Mouse (Mus musculus): ENCODE measurements around the gene Uggt1.

Gene Uggt1

GRCm38 (mm10) chr1:36133041-36133440 lies 111.5 kb downstream of the Uggt1 start:
- in situ Hi-C loops (cut with MboI; ENCODE audit: low pct_unique_long_range_greater_than_20kb in 1 of 2, low sequenced_read_pairs in 2 of 2, unreplicated experiment in 1 of 2) = loop anchor here in 1 of 2 experiments (10.0 to 25.0 kb wide), 2 partner anchors 288 to 396 kb away; no protein-coding TSS in a partner anchor

DNA sequence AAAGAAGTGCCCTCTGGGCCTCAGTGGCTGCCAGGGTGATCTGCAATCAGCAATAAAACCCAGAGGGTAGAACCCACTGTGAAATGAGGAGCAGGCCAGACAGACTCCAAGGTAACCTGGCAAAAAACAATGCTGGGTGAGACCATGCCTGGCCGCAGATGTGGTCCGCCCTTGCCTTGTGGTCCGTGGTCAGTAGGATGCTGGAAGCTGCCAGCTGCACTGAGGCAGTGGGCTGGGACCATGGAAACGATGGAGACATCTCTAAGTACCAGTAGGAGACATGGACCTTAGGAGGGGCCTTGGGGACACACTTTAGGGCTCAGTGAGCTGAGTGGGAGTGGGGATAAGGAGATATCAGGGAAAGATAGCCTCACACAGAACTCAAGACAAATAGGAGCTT lies 112.3 kb downstream of the Uggt1 start:
- in situ Hi-C loops (cut with MboI; ENCODE audit: low pct_unique_long_range_greater_than_20kb in 1 of 2, low sequenced_read_pairs in 2 of 2, unreplicated experiment in 1 of 2) = loop anchor here in 1 of 2 experiments (10.0 to 25.0 kb wide), 2 partner anchors 287 to 395 kb away; no protein-coding TSS in a partner anchor

GRCm38 (mm10) chr1:36131766-36132165 lies 112.8 kb downstream of the Uggt1 start:
- in situ Hi-C loops (cut with MboI; ENCODE audit: low pct_unique_long_range_greater_than_20kb in 1 of 2, low sequenced_read_pairs in 2 of 2, unreplicated experiment in 1 of 2) = loop anchor here in 1 of 2 experiments (10.0 to 25.0 kb wide), 2 partner anchors 287 to 394 kb away; no protein-coding TSS in a partner anchor

DNA sequence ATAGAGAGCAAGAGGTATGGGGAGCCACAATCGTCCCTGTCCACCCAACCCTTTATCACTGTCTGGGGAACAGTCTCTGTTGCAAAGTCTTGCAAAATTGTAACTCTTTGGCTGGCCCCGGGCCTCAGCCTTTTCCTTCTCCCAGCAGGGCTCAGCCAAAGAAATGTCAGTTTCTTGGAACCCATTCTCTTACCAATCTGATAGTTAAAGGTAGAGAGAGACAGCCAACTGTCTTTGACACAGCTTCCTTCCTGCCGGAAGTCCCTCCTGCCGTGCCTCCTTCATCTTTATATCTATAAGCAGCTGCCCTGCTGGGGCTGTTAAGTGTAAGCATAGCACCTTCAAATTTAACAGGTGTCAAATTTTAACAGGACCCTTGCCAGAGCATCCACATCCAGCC lies 113.4 kb downstream of the Uggt1 start:
- in situ Hi-C loops (cut with MboI; ENCODE audit: low pct_unique_long_range_greater_than_20kb in 1 of 2, low sequenced_read_pairs in 2 of 2, unreplicated experiment in 1 of 2) = loop anchor here in 1 of 2 experiments (10.0 to 25.0 kb wide), 2 partner anchors 286 to 394 kb away; no protein-coding TSS in a partner anchor

DNA sequence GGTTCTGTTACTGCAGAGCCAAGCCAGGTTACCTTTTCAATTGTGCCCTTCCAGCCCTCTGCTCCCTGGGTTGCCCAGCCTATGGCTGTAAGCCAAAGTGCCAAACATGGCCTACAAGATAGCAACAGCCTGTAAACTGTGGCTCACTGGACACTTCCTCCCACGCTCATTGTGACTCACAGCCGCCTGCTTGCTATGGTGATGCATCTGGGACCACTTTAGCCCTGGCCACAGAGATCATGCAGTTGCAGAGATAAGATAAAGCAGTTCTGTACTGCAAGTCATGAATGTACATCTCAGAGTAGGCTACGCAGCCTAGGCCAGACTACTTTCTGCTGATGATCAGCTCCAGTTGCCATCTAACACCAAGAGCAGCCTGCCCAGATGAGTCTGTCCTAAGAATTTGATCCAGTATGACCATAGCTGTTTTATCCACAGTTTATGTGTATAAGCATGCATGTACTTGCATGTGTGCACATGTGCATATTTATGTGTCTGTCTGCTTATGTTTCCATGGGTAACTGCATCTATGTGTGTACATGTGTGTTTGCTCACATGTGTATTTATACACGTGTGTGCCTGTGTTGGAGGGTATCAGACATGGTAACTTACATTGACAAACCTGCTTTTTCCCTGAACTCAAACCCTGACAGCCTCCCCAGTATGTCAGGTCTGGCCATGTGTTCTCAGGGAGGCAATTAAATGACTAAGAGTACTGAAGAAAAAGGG lies 114.0 kb downstream of the Uggt1 start:
- in situ Hi-C loops (cut with MboI; ENCODE audit: low pct_unique_long_range_greater_than_20kb in 1 of 2, low sequenced_read_pairs in 2 of 2, unreplicated experiment in 1 of 2) = loop anchor here in 1 of 2 experiments (10.0 to 25.0 kb wide), 2 partner anchors 286 to 393 kb away; no protein-coding TSS in a partner anchor

DNA sequence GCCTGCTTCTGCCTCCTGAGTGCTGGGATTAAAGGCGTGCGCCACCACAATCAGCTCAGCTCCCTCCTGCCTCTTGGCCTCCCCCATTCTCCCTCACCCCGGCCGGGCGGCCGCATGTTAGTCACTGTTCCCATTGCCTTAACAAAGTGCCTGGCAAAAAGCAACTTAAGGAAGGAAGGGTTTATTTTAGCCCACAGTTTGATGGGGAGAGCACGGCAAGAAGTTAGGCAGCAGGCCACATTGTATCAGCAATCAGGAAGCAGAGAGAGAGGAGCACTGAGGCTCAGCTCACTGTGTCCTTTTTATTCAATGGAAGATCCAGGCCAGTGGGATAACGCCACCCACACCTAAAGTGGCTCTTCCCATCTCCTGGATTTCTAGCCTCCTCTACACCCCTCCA lies 114.6 kb downstream of the Uggt1 start:
- in situ Hi-C loops (cut with MboI; ENCODE audit: low pct_unique_long_range_greater_than_20kb in 1 of 2, low sequenced_read_pairs in 2 of 2, unreplicated experiment in 1 of 2) = loop anchor here in 1 of 2 experiments (10.0 to 25.0 kb wide), 2 partner anchors 285 to 393 kb away; no protein-coding TSS in a partner anchor

GRCm38 (mm10) chr1:36129126-36129525 lies 115.4 kb downstream of the Uggt1 start:
- in situ Hi-C loops (cut with MboI; ENCODE audit: low pct_unique_long_range_greater_than_20kb in 1 of 2, low sequenced_read_pairs in 2 of 2, unreplicated experiment in 1 of 2) = loop anchor here in 1 of 2 experiments (25.0 kb wide), 1 partner anchor 392 kb away; no protein-coding TSS in a partner anchor

- in situ Hi-C loops (cut with MboI; ENCODE audit: low pct_unique_long_range_greater_than_20kb in 1 of 2, low sequenced_read_pairs in 2 of 2, unreplicated experiment in 1 of 2) = loop anchor here in 1 of 2 experiments (25.0 kb wide), 1 partner anchor 388 kb away; no protein-coding TSS in a partner anchor
Measured at GRCm38 (mm10) chr1:36125076-36125475, 119.4 kb downstream of the Uggt1 start.

DNA sequence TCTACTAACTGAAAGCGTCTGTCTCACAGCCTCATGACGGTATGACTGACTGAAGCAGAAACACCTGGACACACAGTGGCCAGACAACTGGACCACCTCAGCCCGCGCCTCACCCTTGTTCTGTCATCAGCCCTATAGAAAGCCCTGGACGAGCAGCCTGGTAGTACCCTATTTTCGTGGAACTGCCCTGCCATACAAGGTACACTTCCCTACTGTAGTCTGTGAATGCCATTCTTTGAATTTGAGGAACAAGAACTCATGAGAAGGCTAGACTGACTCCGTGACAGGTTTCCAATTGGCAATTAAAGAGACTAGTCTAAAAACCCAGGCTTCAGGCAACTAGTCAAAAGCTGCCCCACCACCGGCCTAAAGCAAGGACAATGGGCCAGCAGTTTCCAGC lies 123.3 kb downstream of the Uggt1 start:
- in situ Hi-C loops (cut with MboI; ENCODE audit: low pct_unique_long_range_greater_than_20kb in 1 of 2, low sequenced_read_pairs in 2 of 2, unreplicated experiment in 1 of 2) = no loop called here

- in situ Hi-C loops (cut with MboI; ENCODE audit: low pct_unique_long_range_greater_than_20kb in 1 of 2, low sequenced_read_pairs in 2 of 2, unreplicated experiment in 1 of 2) = no loop called here
Measured at GRCm38 (mm10) chr1:36119426-36119825, 125.1 kb downstream of the Uggt1 start.

DNA sequence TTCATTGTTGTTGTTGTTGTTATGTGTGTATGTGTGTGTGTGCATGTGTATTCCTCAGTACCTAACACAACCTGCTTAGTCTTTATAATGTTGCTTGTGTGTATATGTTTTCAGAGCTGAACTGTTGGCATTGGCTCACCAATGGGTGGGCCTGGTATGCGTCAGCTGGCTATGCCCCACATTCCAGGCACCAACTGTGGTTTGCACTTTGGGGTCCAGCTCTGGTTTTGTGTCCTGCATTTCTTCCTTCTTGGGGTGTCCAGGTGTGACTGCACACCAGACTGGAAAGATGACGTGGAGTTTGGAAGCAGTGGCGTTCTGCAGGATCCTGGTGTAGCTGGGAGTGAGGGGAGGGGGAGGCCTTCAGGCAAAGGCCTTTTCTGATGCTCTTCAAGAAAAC lies 125.6 kb downstream of the Uggt1 start:
- in situ Hi-C loops (cut with MboI; ENCODE audit: low pct_unique_long_range_greater_than_20kb in 1 of 2, low sequenced_read_pairs in 2 of 2, unreplicated experiment in 1 of 2) = no loop called here

- in situ Hi-C loops (cut with MboI; ENCODE audit: low pct_unique_long_range_greater_than_20kb in 1 of 2, low sequenced_read_pairs in 2 of 2, unreplicated experiment in 1 of 2) = no loop called here
Measured at GRCm38 (mm10) chr1:36118061-36118685, 126.3 kb downstream of the Uggt1 start.

GRCm38 (mm10) chr1:36116488-36116887 lies 128.0 kb downstream of the Uggt1 start:
- in situ Hi-C loops (cut with MboI; ENCODE audit: low pct_unique_long_range_greater_than_20kb in 1 of 2, low sequenced_read_pairs in 2 of 2, unreplicated experiment in 1 of 2) = no loop called here

- in situ Hi-C loops (cut with MboI; ENCODE audit: low pct_unique_long_range_greater_than_20kb in 1 of 2, low sequenced_read_pairs in 2 of 2, unreplicated experiment in 1 of 2) = no loop called here
Measured at GRCm38 (mm10) chr1:36114844-36115243, 129.7 kb downstream of the Uggt1 start.

GRCm38 (mm10) chr1:36113670-36114069 lies 130.8 kb downstream of the Uggt1 start:
- in situ Hi-C loops (cut with MboI; ENCODE audit: low pct_unique_long_range_greater_than_20kb in 1 of 2, low sequenced_read_pairs in 2 of 2, unreplicated experiment in 1 of 2) = no loop called here

DNA sequence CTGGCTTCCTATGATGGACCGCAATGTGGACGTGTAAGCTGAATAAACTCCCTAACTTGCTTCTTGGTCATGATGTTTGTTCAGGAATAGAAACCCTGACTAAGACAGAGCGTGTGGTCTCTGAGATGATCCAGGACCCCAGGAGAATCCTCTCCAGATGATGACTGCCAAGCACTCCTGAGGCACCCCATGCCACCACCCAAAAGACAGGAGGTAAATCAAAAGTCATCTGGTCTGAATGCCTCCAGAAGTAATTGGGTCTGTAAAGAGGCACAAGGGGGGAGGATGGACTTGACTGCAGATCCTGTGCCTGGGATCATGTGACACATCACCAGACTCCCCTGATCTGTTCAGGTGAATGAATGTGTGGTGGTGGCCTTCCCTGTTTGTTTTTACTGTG lies 131.9 kb downstream of the Uggt1 start:
- in situ Hi-C loops (cut with MboI; ENCODE audit: low pct_unique_long_range_greater_than_20kb in 1 of 2, low sequenced_read_pairs in 2 of 2, unreplicated experiment in 1 of 2) = no loop called here

DNA sequence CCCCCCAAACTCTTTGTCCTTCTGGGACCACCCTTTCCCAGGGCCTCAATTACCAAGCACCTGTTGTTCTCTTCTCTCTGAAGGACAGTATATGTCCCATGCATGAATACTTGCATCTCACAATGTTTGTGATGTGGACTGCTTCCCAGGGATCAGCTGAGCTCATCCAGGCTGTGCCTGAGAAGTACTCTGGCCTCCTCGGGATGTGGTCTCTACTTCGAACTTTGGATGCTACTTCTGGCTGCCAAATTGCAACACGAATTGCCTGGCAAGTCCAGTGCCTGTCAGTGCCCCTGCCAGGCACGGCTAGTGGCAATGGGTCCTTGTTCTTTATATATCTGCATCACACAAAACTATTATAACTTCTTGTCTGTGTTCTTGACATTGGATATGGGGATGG lies 134.5 kb downstream of the Uggt1 start:
- in situ Hi-C loops (cut with MboI; ENCODE audit: low pct_unique_long_range_greater_than_20kb in 1 of 2, low sequenced_read_pairs in 2 of 2, unreplicated experiment in 1 of 2) = no loop called here

- in situ Hi-C loops (cut with MboI; ENCODE audit: low pct_unique_long_range_greater_than_20kb in 1 of 2, low sequenced_read_pairs in 2 of 2, unreplicated experiment in 1 of 2) = no loop called here
Measured at GRCm38 (mm10) chr1:36105917-36106706, 138.4 kb downstream of the Uggt1 start.

- in situ Hi-C loops (cut with MboI; ENCODE audit: low pct_unique_long_range_greater_than_20kb in 1 of 2, low sequenced_read_pairs in 2 of 2, unreplicated experiment in 1 of 2) = no loop called here
Measured at GRCm38 (mm10) chr1:36100371-36100770, 144.1 kb downstream of the Uggt1 start.

Measured in mouse embryonic stem cell (cell line).